Mouse (Mus musculus) megakaryocyte, embryonic 14.5 days (primary cell): ENCODE data around the gene Aym1. TPM values are rescaled to one million over a fixed set of nuclear protein-coding genes. Genes with fewer than 3 reads are reported as not detected.
"Not testable (repeated sequence)": the region's sequence is repeated elsewhere in the genome, so short reads cannot be mapped to it uniquely, and the experiment has no call there.

ENCODE experiments used
- H3K27me3 ChIP-seq: replicated peaks from 2 replicates; pipeline ENCODE3; 2012; ENCODE audit warnings: inconsistent platforms
- H3K36me3 ChIP-seq: replicated peaks from 2 replicates; pipeline ENCODE3; 2012; ENCODE audit warnings: low read length, inconsistent platforms, mixed read lengths
- H3K4me1 ChIP-seq: 2 replicates; pipeline ENCODE4 v1.6.1; 2012; ENCODE audit warnings: inconsistent platforms
- H3K4me3 ChIP-seq: replicated peaks from 2 replicates; pipeline ENCODE3; 2012; ENCODE audit warnings: moderate library complexity, mild to moderate bottlenecking, inconsistent platforms
- H3K9me3 ChIP-seq: 2 replicates; pipeline ENCODE4 v1.6.1; 2012; ENCODE audit warnings: inconsistent platforms
- FLI1 ChIP-seq: IDR thresholded peaks from 2 replicates; pipeline ENCODE4 v1.6.1; 2012; ENCODE audit warnings: low read length, inconsistent platforms, mixed read lengths
- GATA1 ChIP-seq: IDR thresholded peaks from 3 replicates; pipeline ENCODE4 v1.6.1; 2012; ENCODE audit warnings: mixed read lengths, low read length, inconsistent platforms, borderline replicate concordance
- polyA plus RNA-seq: library from polyadenylated mRNA; stranded (reverse); fragments of >175 nt; gene quantifications from 2 replicates; pipeline ENCODE4 v1.2.3, GENCODE M21; 2012; ENCODE audit warnings: low replicate concordance; ENCODE audit not compliant: insufficient read depth

Aym1 gene
- polyA plus RNA-seq, 1 experiment, result not detected

DNA sequence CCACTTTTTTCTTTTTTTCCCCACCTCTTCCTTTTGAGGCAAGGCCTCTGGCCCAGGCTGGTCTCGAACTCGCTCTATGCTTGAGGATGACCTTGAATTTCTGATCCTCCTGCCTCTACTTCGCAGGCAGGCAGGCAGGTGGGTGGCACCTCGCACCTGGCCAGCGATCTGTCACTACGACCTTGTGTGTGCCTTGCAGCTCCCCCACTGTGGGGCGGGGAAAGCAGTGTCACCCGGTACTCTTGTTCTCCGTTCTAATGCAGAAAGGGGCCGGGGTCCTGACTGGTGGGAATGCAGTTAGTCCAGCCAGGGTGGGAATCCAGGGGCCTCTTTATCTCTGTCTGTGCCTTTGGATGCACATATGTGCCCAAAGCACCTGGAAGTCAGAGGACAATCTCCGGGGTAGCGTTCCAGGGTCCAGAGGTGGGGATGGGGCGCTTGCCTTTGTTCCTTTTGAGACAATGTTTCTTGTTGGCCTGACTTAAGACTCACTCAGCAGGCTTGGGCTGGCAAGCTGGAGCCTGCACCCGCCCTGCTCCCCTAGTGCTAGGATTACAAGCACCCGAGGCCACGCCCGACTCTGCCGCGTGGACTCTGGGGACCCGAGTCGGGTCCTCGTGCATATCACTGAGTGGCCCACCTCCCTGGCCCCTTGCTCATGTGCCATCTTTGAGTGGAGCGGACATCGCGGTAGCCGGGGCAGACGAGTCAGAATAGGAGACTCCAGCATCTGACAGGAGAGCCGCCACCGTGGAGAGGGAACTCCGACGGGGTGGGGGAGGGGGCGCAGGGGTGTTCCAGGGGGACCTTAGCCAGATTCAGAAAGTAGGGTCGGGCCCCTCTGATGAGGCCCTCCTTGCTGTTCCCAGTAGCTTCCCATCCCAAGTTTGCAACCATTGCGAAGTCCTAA, 22.2 kb upstream of the Aym1 start:
- H3K9me3 ChIP-seq, result peaks cover 22% of the 10 kb centered on the region
- no peak for TF ChIP-seq FLI1
- no peak for TF ChIP-seq GATA1
- H3K36me3 ChIP-seq, result no peaks in the 10 kb centered on the region
- peaks cover 65% of the 10 kb centered on the region for H3K27me3 ChIP-seq
- no peak overlapping the region for H3K4me3 ChIP-seq
- H3K4me1 ChIP-seq, result no peaks in the 10 kb centered on the region

GRCm38 (mm10) chr5:113335732-113336131, 21.4 kb upstream of the Aym1 start:
- Histone ChIP-seq H3K4me1 (no peaks in the 10 kb centered on the region), H3K4me3 (no peak overlapping the region), H3K9me3 (peaks cover 14% of the 10 kb centered on the region), H3K27me3 (peaks cover 65% of the 10 kb centered on the region), H3K36me3 (no peaks in the 10 kb centered on the region)
- no peak for TF ChIP-seq FLI1
- no peak for TF ChIP-seq GATA1

DNA sequence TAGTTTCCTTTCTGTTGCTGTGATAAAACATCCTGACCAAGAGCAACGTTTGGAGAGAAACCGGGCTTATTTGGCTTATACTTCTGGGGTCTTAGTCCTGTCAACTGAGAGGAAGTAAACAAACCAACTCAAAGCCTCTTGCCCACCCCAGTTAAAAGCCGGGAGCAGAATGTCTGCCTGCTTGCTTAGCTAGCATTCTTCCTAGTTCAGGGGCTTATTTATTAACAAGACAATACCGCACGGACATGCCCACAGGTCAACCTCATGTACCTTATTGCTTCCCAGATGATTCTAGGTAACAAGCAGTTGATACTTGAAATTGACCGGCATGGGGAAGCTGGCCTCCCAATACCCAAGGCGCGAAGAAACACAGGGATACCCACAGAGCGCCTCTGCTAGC, 20.8 kb upstream of the Aym1 start:
- TF ChIP-seq FLI1, result no peak
- no peak for TF ChIP-seq GATA1
- Histone ChIP-seq H3K4me3 (no peak overlapping the region), H3K9me3 (peaks cover 12% of the 10 kb centered on the region), H3K4me1 (no peaks in the 10 kb centered on the region), H3K27me3 (peaks cover 64% of the 10 kb centered on the region), H3K36me3 (no peaks in the 10 kb centered on the region)

DNA sequence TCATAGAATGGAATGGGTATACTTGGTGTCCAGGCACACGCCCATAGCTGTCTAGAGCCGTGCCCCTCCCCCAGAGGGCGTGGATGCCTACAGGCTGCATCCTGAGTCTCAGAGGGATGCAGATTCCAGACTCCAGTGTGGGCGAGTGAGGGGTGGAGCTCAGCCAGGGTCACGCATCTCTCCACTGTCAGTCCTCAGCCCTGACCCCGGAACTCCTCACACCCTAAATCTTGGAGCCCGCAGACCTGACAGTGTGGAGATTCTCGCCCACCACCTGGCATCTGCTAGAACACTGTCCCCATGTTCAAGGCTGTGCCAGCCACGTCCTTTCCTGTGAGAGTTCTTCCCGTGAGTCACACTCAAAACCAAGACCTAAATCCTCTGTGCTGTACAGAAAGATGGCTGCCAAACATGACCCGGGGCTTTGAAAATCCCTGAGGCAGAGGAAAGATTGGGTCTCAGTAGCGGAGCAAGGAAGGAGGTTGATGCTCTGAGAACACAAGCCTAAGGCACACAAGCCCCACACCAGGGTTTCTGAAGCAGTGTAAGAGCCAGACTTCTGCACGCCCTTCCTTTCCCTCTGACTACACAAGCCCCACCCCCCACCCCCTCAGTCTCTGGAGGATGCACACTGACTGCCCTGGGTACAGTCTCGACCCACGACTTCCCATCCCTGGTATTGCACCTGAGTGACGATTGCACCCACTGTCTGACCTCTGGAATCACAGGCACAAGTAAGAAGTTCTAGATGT, 12.3 kb upstream of the Aym1 start:
- no peaks in the 10 kb centered on the region for H3K9me3 ChIP-seq
- TF ChIP-seq FLI1, result no peak
- no peaks in the 10 kb centered on the region for H3K4me1 ChIP-seq
- H3K27me3 ChIP-seq, result peaks cover 57% of the 10 kb centered on the region
- H3K4me3 ChIP-seq, result no peak overlapping the region
- H3K36me3 ChIP-seq, result no peaks in the 10 kb centered on the region

DNA sequence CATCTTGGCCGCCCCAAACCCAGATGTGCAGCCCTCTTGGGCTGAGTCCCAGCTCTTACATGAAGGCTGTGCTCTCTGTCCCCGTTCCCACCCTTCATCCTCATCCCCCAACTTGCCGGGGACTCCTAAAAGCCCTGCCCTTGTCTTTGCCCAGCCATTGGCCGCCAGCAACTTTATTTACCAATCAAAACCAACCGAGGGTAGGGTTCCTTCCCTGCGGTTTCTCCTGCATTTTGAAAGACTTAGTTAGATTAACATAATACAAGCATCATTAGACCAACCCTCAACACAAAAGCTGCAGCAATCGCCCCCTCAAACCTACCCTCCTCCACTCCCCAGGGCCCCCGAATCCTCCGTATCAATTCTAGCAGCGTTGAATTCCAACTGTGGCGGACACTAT, 11.3 kb upstream of the Aym1 start:
- Histone ChIP-seq H3K4me3 (no peak overlapping the region), H3K27me3 (peaks cover 63% of the 10 kb centered on the region), H3K9me3 (no peaks in the 10 kb centered on the region), H3K4me1 (no peaks in the 10 kb centered on the region), H3K36me3 (no peaks in the 10 kb centered on the region)
- no peak for TF ChIP-seq FLI1
- no peak for TF ChIP-seq GATA1

DNA sequence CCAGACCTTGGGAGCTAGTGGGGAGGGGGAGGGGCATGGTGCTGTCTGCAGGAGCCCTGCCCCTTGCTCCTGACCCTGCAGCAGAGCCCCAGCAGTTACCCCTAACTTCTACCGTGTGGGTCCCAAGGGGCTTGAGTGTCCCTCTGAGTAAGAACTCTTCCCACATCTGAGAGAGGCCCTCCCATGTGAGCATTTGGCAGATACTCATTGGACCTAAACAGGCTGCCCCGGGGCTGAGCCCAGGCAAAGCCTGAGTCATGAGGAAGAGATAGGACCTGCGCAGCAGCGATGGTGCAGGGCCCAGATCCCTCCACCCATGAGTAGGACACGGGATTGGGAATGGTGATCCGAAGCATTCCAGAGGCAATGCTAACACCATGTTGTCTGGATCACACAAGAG, 10.4 kb upstream of the Aym1 start:
- H3K4me3 ChIP-seq, H3K9me3 ChIP-seq, H3K36me3 ChIP-seq, H3K4me1 ChIP-seq: not testable (repeated sequence)
- H3K27me3 ChIP-seq, result peaks cover 62% of the 10 kb centered on the region

GRCm38 (mm10) chr5:113347593-113347992, 9.5 kb upstream of the Aym1 start:
- no peaks in the 10 kb centered on the region for H3K9me3 ChIP-seq
- no peaks in the 10 kb centered on the region for H3K4me1 ChIP-seq
- no peak overlapping the region for H3K4me3 ChIP-seq
- TF ChIP-seq FLI1 (no peak), GATA1 (no peak)
- peaks cover 62% of the 10 kb centered on the region for H3K27me3 ChIP-seq
- H3K36me3 ChIP-seq, result no peaks in the 10 kb centered on the region

DNA sequence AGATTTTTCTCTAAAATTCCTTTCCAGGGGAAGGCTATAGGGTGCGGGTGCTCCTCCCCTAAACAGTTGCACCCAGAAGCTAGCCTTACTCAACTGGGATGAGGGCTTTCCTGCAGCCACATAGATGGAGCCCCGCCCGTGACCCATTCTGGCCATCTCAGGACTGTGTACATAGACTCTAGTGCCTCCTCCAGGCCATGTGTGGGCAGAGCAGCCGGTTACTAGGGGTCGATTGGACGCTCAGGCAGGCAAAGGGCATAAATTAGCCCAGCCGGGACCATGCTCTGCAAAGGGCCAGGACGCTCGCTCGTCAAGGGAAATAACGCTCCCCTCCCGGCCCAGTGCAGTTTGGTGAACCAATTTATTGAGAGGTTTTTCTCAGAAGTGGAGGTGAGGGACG, 8.5 kb upstream of the Aym1 start:
- no peak for TF ChIP-seq GATA1
- TF ChIP-seq FLI1, result no peak
- H3K27me3 ChIP-seq, result peaks cover 63% of the 10 kb centered on the region
- H3K4me3 ChIP-seq, result no peak overlapping the region
- H3K36me3 ChIP-seq, result no peaks in the 10 kb centered on the region
- H3K4me1 ChIP-seq, result no peaks in the 10 kb centered on the region
- H3K9me3 ChIP-seq, result no peaks in the 10 kb centered on the region

DNA sequence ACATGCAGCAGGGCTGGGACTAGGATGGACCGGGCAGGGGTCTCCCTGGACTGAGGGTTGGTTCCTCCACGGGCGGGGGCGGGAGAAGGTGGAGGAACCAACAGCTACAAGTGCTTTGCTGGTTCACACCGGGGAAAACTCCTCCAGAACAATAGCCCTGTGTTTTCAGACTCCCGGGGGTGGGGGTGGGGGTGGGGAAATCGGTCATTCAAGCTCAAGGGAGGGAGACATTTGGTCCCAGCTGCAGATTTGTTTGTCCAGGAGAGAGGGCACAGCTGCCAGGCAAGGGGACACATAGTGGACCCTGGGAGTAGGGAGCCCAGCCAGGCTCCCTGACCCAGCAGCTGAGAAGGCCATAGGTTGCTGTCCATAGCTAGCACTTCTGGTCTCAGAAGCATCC, 7.9 kb upstream of the Aym1 start:
- H3K9me3 ChIP-seq, result no peaks in the 10 kb centered on the region
- no peak for TF ChIP-seq FLI1
- TF ChIP-seq GATA1, result no peak
- no peaks in the 10 kb centered on the region for H3K4me1 ChIP-seq
- no peaks in the 10 kb centered on the region for H3K36me3 ChIP-seq
- peaks cover 62% of the 10 kb centered on the region for H3K27me3 ChIP-seq
- H3K4me3 ChIP-seq, result no peak overlapping the region

DNA sequence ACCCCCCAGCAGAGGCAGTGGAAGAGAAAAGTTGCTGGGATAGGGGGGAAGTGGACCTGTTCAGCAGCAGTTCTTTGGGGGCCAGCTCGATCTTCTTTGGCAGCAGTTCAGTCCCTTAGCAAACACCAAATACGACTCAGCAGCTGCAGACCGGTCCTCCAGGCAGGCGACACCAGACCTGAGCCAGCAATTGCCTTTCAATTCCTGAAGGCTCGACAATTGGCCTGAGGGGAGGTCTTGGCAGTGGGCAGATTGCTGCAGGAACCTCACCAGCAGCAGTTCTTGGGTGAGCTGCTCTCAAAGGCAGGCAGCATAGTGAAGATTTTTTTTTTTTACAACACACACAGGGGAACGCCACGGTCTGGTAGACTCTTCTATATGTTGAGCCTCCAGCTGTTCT, 7.3 kb upstream of the Aym1 start:
- no peak overlapping the region for H3K4me3 ChIP-seq
- no peak for TF ChIP-seq GATA1
- no peak for TF ChIP-seq FLI1
- no peaks in the 10 kb centered on the region for H3K36me3 ChIP-seq
- H3K9me3 ChIP-seq, result no peaks in the 10 kb centered on the region
- H3K4me1 ChIP-seq, result no peaks in the 10 kb centered on the region
- peaks cover 56% of the 10 kb centered on the region for H3K27me3 ChIP-seq

DNA sequence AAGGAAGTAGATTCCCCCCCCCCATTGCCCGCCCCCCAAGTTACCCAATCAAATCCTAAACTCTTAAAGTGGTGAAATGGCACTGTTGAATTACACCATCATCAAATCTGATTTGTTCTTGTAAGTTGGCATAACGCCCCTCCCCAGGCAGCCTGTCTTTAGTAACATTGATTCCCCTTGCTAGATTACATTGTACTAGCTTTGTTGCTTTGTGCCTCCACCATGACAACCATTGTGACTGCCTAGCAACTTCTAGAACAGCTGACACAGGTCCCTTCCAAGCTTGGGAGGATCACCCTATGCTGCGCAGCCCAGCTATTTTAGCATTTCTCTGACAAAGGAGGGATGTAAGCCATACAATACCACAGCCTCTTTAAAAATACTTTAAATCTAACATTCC, 5.3 kb upstream of the Aym1 start:
- Histone ChIP-seq H3K9me3 (no peaks in the 10 kb centered on the region), H3K4me3 (no peak overlapping the region), H3K4me1 (no peaks in the 10 kb centered on the region), H3K36me3 (no peaks in the 10 kb centered on the region), H3K27me3 (peaks cover 39% of the 10 kb centered on the region)
- TF ChIP-seq GATA1 (no peak), FLI1 (no peak)
